Mouse (Mus musculus) hindbrain, embryonic 13.5 days (tissue): ENCODE data around the gene Fkbp2. TPM values are rescaled to one million over a fixed set of nuclear protein-coding genes. Genes with fewer than 3 reads are reported as not detected.

Source experiments
- ATAC-seq: fragments of 200-750 bp; cut with Nextera tagmentation; 2 replicates; pipeline ENCODE4 v1.8.0; 2017; ENCODE audit warnings: moderate TSS enrichment; ENCODE audit not compliant: low FRiP score
- H3K27ac ChIP-seq: fragments of 300-500 bp; sonication (generic); 2 replicates; pipeline ENCODE4 v1.5.1; 2015; ENCODE audit warnings: inconsistent platforms, mild to moderate bottlenecking, moderate library complexity
- H3K27me3 ChIP-seq: fragments of 300-500 bp; sonication (generic); 2 replicates; pipeline ENCODE4 v1.6.1; 2015; ENCODE audit warnings: mild to moderate bottlenecking, inconsistent platforms
- H3K36me3 ChIP-seq: fragments of 300-500 bp; sonication (generic); 2 replicates; pipeline ENCODE4 v1.6.1; 2015; ENCODE audit warnings: mild to moderate bottlenecking, inconsistent platforms
- H3K4me1 ChIP-seq: fragments of 300-500 bp; sonication (generic); replicated peaks from 2 replicates; pipeline ENCODE4 v1.6.1; 2015; ENCODE audit warnings: inconsistent platforms
- H3K4me2 ChIP-seq: fragments of 300-500 bp; sonication (generic); 2 replicates; pipeline ENCODE4 v1.6.1; 2015; ENCODE audit warnings: inconsistent platforms, mild to moderate bottlenecking, moderate library complexity
- H3K4me3 ChIP-seq: fragments of 300-500 bp; sonication (generic); 2 replicates; pipeline ENCODE4 v1.5.1; 2015; ENCODE audit warnings: mild to moderate bottlenecking, inconsistent platforms
- H3K9ac ChIP-seq: fragments of 300-500 bp; sonication (generic); 2 replicates; pipeline ENCODE4 v1.6.1; 2015; ENCODE audit warnings: mild to moderate bottlenecking, inconsistent platforms
- H3K9me3 ChIP-seq: fragments of 300-500 bp; sonication (generic); 2 replicates; pipeline ENCODE4 v1.6.1; 2016; ENCODE audit warnings: inconsistent platforms
- WGBS: fragments of 180-500 bp; shearing (Covaris S2); methylation state at CpG from one replicate; pipeline ENCODE4 v1.1.7; 2015; 5-methylcytosine and 5-hydroxymethylcytosine counted together
- polyA plus RNA-seq: library from polyadenylated mRNA; unstranded; fragments of >200 nt; fragmentation: Nextera tagmentation; extraction: Ambion mirVana; gene quantifications from 2 replicates; pipeline ENCODE4 v1.2.1, GENCODE M21; 2015

Gene Fkbp2
- polyA plus RNA-seq, 1 experiment from 2014 or later: 109 TPM

- Histone ChIP-seq H3K4me3 (no peak overlapping the region), H3K27ac (no peak overlapping the region), H3K4me2 (no peak overlapping the region), H3K9ac (peak overlapping the region; percentile 31; the same call in 1 of the 2 replicates), H3K36me3 (peaks cover 44% of the 10 kb centered on the region), H3K4me1 (peaks cover 26% of the 10 kb centered on the region), H3K27me3 (no peaks in the 10 kb centered on the region), H3K9me3 (no peaks in the 10 kb centered on the region)
- ATAC-seq: no peak
- WGBS: 44% methylated on average over 9 of the region's 9 CpGs
Measured at GRCm38 (mm10) chr19:6954046-6954445, 26.3 kb downstream of the Fkbp2 start.

GRCm38 (mm10) chr19:6952712-6953037, 27.6 kb downstream of the Fkbp2 start:
- peaks cover 26% of the 10 kb centered on the region for H3K4me1 ChIP-seq
- peak overlapping the region; percentile 98 for H3K4me2 ChIP-seq
- H3K27me3 ChIP-seq: no peaks in the 10 kb centered on the region
- peak overlapping the region; percentile 80 for H3K9ac ChIP-seq
- H3K27ac ChIP-seq: peak overlapping the region; percentile 96
- H3K4me3 ChIP-seq: peak overlapping the region; percentile 59
- WGBS: 41% methylated on average over 3 of the region's 3 CpGs
- no peak for ATAC-seq
- no peaks in the 10 kb centered on the region for H3K9me3 ChIP-seq
- peaks cover 36% of the 10 kb centered on the region for H3K36me3 ChIP-seq

GRCm38 (mm10) chr19:6951994-6952711, 28.1 kb downstream of the Fkbp2 start:
- H3K4me2 ChIP-seq: peak overlapping the region; percentile 98
- H3K4me1 ChIP-seq: peaks cover 26% of the 10 kb centered on the region

GRCm38 (mm10) chr19:6951381-6951968, 28.8 kb downstream of the Fkbp2 start:
- Histone ChIP-seq H3K9ac (peak overlapping the region; percentile 80), H3K4me1 (peaks cover 26% of the 10 kb centered on the region), H3K9me3 (no peaks in the 10 kb centered on the region), H3K36me3 (peaks cover 32% of the 10 kb centered on the region), H3K4me2 (peak overlapping the region; percentile 98), H3K27me3 (no peaks in the 10 kb centered on the region), H3K4me3 (peak overlapping the region; percentile 59), H3K27ac (peak overlapping the region; percentile 96)
- peak; percentile 70 for ATAC-seq
- WGBS: under 1% methylated on average over 35 of the region's 35 CpGs

More at GRCm38 (mm10) chr19:6951994-6952711, 28.1 kb downstream of the Fkbp2 start:
- Histone ChIP-seq H3K27me3 (no peaks in the 10 kb centered on the region), H3K9me3 (no peaks in the 10 kb centered on the region), H3K9ac (peak overlapping the region; percentile 80), H3K27ac (peak overlapping the region; percentile 96), H3K4me3 (peak overlapping the region; percentile 59), H3K36me3 (peaks cover 36% of the 10 kb centered on the region)
- WGBS: 4% methylated on average over 31 of the region's 31 CpGs
- ATAC-seq: peak; percentile 24

- peak; percentile 44 for ATAC-seq
- no peaks in the 10 kb centered on the region for H3K27me3 ChIP-seq
- H3K9me3 ChIP-seq: no peaks in the 10 kb centered on the region
- peak overlapping the region; percentile 96 for H3K27ac ChIP-seq
- WGBS: under 1% methylated on average over 28 of the region's 28 CpGs
- peaks cover 29% of the 10 kb centered on the region for H3K36me3 ChIP-seq
- H3K4me1 ChIP-seq: peaks cover 26% of the 10 kb centered on the region
- peak overlapping the region; percentile 59 for H3K4me3 ChIP-seq
- H3K4me2 ChIP-seq: peak overlapping the region; percentile 98
- H3K9ac ChIP-seq: peak overlapping the region; percentile 80
Measured at GRCm38 (mm10) chr19:6950613-6951153, 29.6 kb downstream of the Fkbp2 start.

GRCm38 (mm10) chr19:6949951-6950350, 30.4 kb downstream of the Fkbp2 start:
- H3K4me2 ChIP-seq: peak overlapping the region; percentile 98
- peak overlapping the region; percentile 96 for H3K27ac ChIP-seq
- no peaks in the 10 kb centered on the region for H3K27me3 ChIP-seq
- no peak for ATAC-seq
- H3K4me3 ChIP-seq: peak overlapping the region; percentile 59
- H3K4me1 ChIP-seq: peaks cover 26% of the 10 kb centered on the region
- no peaks in the 10 kb centered on the region for H3K9me3 ChIP-seq
- peak overlapping the region; percentile 80 for H3K9ac ChIP-seq
- peaks cover 29% of the 10 kb centered on the region for H3K36me3 ChIP-seq
- WGBS: 40% methylated on average over 5 of the region's 5 CpGs

GRCm38 (mm10) chr19:6949532-6949931, 30.8 kb downstream of the Fkbp2 start:
- WGBS: 91% methylated on average over 5 of the region's 5 CpGs
- peak overlapping the region; percentile 39; the same call in 1 of the 2 replicates for H3K9ac ChIP-seq
- no peak for ATAC-seq
- H3K4me1 ChIP-seq: peaks cover 26% of the 10 kb centered on the region
- peak overlapping the region; percentile 96 for H3K27ac ChIP-seq
- peaks cover 27% of the 10 kb centered on the region for H3K36me3 ChIP-seq
- H3K9me3 ChIP-seq: no peaks in the 10 kb centered on the region
- no peaks in the 10 kb centered on the region for H3K27me3 ChIP-seq
- H3K4me3 ChIP-seq: peak overlapping the region; percentile 59
- H3K4me2 ChIP-seq: peak overlapping the region; percentile 98; the same call in 1 of the 2 replicates

GRCm38 (mm10) chr19:6948186-6948585, 32.1 kb downstream of the Fkbp2 start:
- Histone ChIP-seq H3K27me3 (no peaks in the 10 kb centered on the region), H3K36me3 (peaks cover 22% of the 10 kb centered on the region), H3K9ac (no peak overlapping the region), H3K4me1 (peaks cover 26% of the 10 kb centered on the region), H3K27ac (0 out of 2 replicates have a peak overlapping the region, but pooled peaks have one; percentile 8), H3K4me2 (no peak overlapping the region), H3K4me3 (no peak overlapping the region), H3K9me3 (no peaks in the 10 kb centered on the region)
- WGBS: 68% methylated on average over 4 of the region's 4 CpGs
- no peak for ATAC-seq

- Histone ChIP-seq H3K4me1 (peaks cover 26% of the 10 kb centered on the region), H3K9ac (no peak overlapping the region), H3K4me3 (no peak overlapping the region), H3K9me3 (no peaks in the 10 kb centered on the region), H3K27ac (0 out of 2 replicates have a peak overlapping the region, but pooled peaks have one; percentile 8), H3K36me3 (peaks cover 22% of the 10 kb centered on the region), H3K27me3 (no peaks in the 10 kb centered on the region), H3K4me2 (no peak overlapping the region)
- no peak for ATAC-seq
- WGBS: 63% methylated on average over 4 of the region's 4 CpGs
Measured at GRCm38 (mm10) chr19:6947742-6948141, 32.6 kb downstream of the Fkbp2 start.

GRCm38 (mm10) chr19:6943709-6944108, 36.6 kb downstream of the Fkbp2 start:
- Histone ChIP-seq H3K4me3 (no peak overlapping the region), H3K9me3 (no peaks in the 10 kb centered on the region), H3K9ac (no peak overlapping the region), H3K4me1 (peaks cover 35% of the 10 kb centered on the region), H3K4me2 (no peak overlapping the region), H3K27me3 (no peaks in the 10 kb centered on the region), H3K27ac (no peak overlapping the region), H3K36me3 (peaks cover 12% of the 10 kb centered on the region)
- 96% methylated on average over 6 of the region's 6 CpGs for WGBS
- ATAC-seq: no peak

- Histone ChIP-seq H3K9me3 (no peaks in the 10 kb centered on the region), H3K4me1 (peaks cover 44% of the 10 kb centered on the region), H3K4me3 (peak overlapping the region; percentile 84), H3K27ac (peak overlapping the region; percentile 97), H3K27me3 (0 out of 2 replicates have a peak, but pooled peaks cover 4% of the 10 kb centered on the region), H3K36me3 (peaks cover 18% of the 10 kb centered on the region), H3K4me2 (peak overlapping the region; percentile 98), H3K9ac (peak overlapping the region; percentile 97)
- ATAC-seq: no peak; the same call in 1 of the 2 replicates
- 28% methylated on average over 5 of the region's 5 CpGs for WGBS
Measured at GRCm38 (mm10) chr19:6942764-6943163, 37.5 kb downstream of the Fkbp2 start.

- Histone ChIP-seq H3K9ac (peak within 1 kb of the TSS; percentile 97), H3K4me1 (peaks cover 47% of the 10 kb centered on the region), H3K36me3 (peaks cover 19% of the 10 kb centered on the region), H3K9me3 (no peaks in the 10 kb centered on the region), H3K4me3 (peak within 1 kb of the TSS; percentile 84), H3K27ac (peak within 1 kb of the TSS; percentile 97), H3K4me2 (peak within 1 kb of the TSS; percentile 98), H3K27me3 (peaks cover 4% of the 10 kb centered on the region; the same call in 1 of the 2 replicates)
- ATAC-seq: peak; percentile 75
- under 1% methylated on average over 27 of the region's 27 CpGs for WGBS
Measured at GRCm38 (mm10) chr19:6942249-6942691, 38.0 kb downstream of the Fkbp2 start, which contains the start of gene Gpr137. Gene Gpr137, minus strand, starts transcription at chr19:6942480.
